Mouse (Mus musculus): Measurements from ENCODE around the gene Taldo1.

- TF ChIP-seq POLR2A (IDR thresholded peaks at IDR 0.05; ENCODE audit: low read depth, low read length) (no peak), CTCF (IDR thresholded peaks at IDR 0.05; ENCODE audit: borderline replicate concordance, insufficient read depth, low read length) (no peak)
These were observed 3.4 kb upstream of the Taldo1 start for GRCm38 (mm10) chr7:141388487-141389109.
